Mouse (Mus musculus) intestine, embryonic 16.5 days (tissue): Measurements from ENCODE around the gene Lgals12. TPM values are rescaled to one million over a fixed set of nuclear protein-coding genes. Genes with fewer than 3 reads are reported as not detected.

Source experiments
- ATAC-seq: fragments of 200-750 bp; cut with Nextera tagmentation; 2 replicates; pipeline ENCODE4 v1.8.0; 2017; ENCODE audit warnings: moderate TSS enrichment, moderate library complexity
- H3K27ac ChIP-seq: fragments of 300-500 bp; sonication (generic); 2 replicates; pipeline ENCODE4 v1.5.1; 2014; ENCODE audit warnings: mild to moderate bottlenecking, low read length
- H3K27me3 ChIP-seq: fragments of 300-500 bp; sonication (generic); replicated peaks from 2 replicates; pipeline ENCODE4 v1.6.1; 2014; ENCODE audit warnings: low read length, control low read depth, mixed read lengths; ENCODE audit not compliant: control insufficient read depth, insufficient read depth
- H3K36me3 ChIP-seq: fragments of 300-500 bp; sonication (generic); 2 replicates; pipeline ENCODE4 v1.6.1; 2014; ENCODE audit warnings: low read length, control low read depth; ENCODE audit not compliant: control insufficient read depth, insufficient read depth
- H3K4me1 ChIP-seq: fragments of 300-500 bp; sonication (generic); 2 replicates; pipeline ENCODE4 v1.6.1; 2014; ENCODE audit warnings: low read length, control low read depth, mixed read lengths; ENCODE audit not compliant: control insufficient read depth, insufficient read depth
- H3K4me2 ChIP-seq: fragments of 300-500 bp; sonication (generic); 2 replicates; pipeline ENCODE4 v1.6.1; 2014; ENCODE audit warnings: low read depth, low read length, control low read depth
- H3K4me3 ChIP-seq: fragments of 300-500 bp; sonication (generic); 2 replicates; pipeline ENCODE4 v1.5.1; 2014; ENCODE audit warnings: mild to moderate bottlenecking, low read length
- H3K9ac ChIP-seq: fragments of 300-500 bp; sonication (generic); 2 replicates; pipeline ENCODE4 v1.6.1; 2014; ENCODE audit warnings: low read depth, low read length
- H3K9me3 ChIP-seq: fragments of 300-500 bp; sonication (generic); 2 replicates; pipeline ENCODE4 v1.6.1; 2016; ENCODE audit warnings: low read length, control low read depth; ENCODE audit not compliant: control insufficient read depth
- WGBS: fragments of 180-500 bp; shearing (Covaris S2); extraction: QIAGEN DNeasy Blood & Tissue Kit; methylation state at CpG from one replicate; pipeline ENCODE4 v1.1.7; 2014; 5-methylcytosine and 5-hydroxymethylcytosine counted together
- polyA plus RNA-seq: library from polyadenylated mRNA; unstranded; fragments of >200 nt; fragmentation: Nextera tagmentation; extraction: Ambion mirVana; gene quantifications from 2 replicates; pipeline ENCODE4 v1.2.1, GENCODE M21; 2015

Lgals12 gene
- polyA plus RNA-seq, 1 experiment from 2014 or later = 2.0 TPM

- Histone ChIP-seq H3K4me2 (peak within 1 kb of the TSS; percentile 95), H3K4me1 (peaks cover 12% of the 10 kb centered on the region), H3K4me3 (peak within 1 kb of the TSS; percentile 46), H3K27ac (no peak within 1 kb of the TSS), H3K27me3 (no peaks in the 10 kb centered on the region), H3K36me3 (no peaks in the 10 kb centered on the region), H3K9me3 (no peaks in the 10 kb centered on the region), H3K9ac (peak within 1 kb of the TSS; percentile 62)
- 3% methylated on average over 54 of the region's 54 CpGs for WGBS
- ATAC-seq = peak; percentile 36
Measured at GRCm38 (mm10) chr19:7611942-7612757, 5.2 kb upstream of the Lgals12 start, which contains the start of gene Hrasls5. Gene Hrasls5, plus strand, starts transcription at chr19:7612541.

- Histone ChIP-seq H3K9me3 (no peaks in the 10 kb centered on the region), H3K4me2 (no peak overlapping the region), H3K9ac (0 out of 2 replicates have a peak overlapping the region, but pooled peaks have one; percentile 15), H3K4me3 (no peak overlapping the region), H3K4me1 (peaks cover 25% of the 10 kb centered on the region), H3K27me3 (no peaks in the 10 kb centered on the region), H3K36me3 (no peaks in the 10 kb centered on the region), H3K27ac (peak overlapping the region; percentile 89)
- ATAC-seq = peak; percentile 78
- 54% methylated on average over 7 of the region's 7 CpGs for WGBS
Measured at GRCm38 (mm10) chr19:7607690-7608201, 753 bp upstream of the Lgals12 start.

- peaks cover 22% of the 10 kb centered on the region for H3K4me1 ChIP-seq
- peak; percentile 65 for ATAC-seq
- peak overlapping the region; percentile 30 for H3K4me3 ChIP-seq
- H3K4me2 ChIP-seq = peak overlapping the region; percentile 74
- H3K9ac ChIP-seq = peak overlapping the region; percentile 45
- WGBS = 5% methylated on average over 15 of the region's 15 CpGs
- H3K27me3 ChIP-seq = no peaks in the 10 kb centered on the region
- H3K36me3 ChIP-seq = no peaks in the 10 kb centered on the region
- no peaks in the 10 kb centered on the region for H3K9me3 ChIP-seq
- peak overlapping the region; percentile 89 for H3K27ac ChIP-seq
Measured at GRCm38 (mm10) chr19:7605930-7606783, 836 bp downstream of the Lgals12 start.

GRCm38 (mm10) chr19:7605013-7605412 lies 2.0 kb downstream of the Lgals12 start:
- Histone ChIP-seq H3K36me3 (no peaks in the 10 kb centered on the region), H3K27me3 (no peaks in the 10 kb centered on the region), H3K4me1 (peaks cover 22% of the 10 kb centered on the region), H3K9me3 (no peaks in the 10 kb centered on the region), H3K9ac (no peak overlapping the region), H3K27ac (no peak overlapping the region), H3K4me3 (no peak overlapping the region), H3K4me2 (no peak overlapping the region)
- no peak for ATAC-seq

GRCm38 (mm10) chr19:7604107-7604506 lies 2.9 kb downstream of the Lgals12 start:
- WGBS = 93% methylated on average over 10 of the region's 10 CpGs
- Histone ChIP-seq H3K9ac (no peak overlapping the region), H3K27me3 (no peaks in the 10 kb centered on the region), H3K27ac (no peak overlapping the region), H3K4me2 (no peak overlapping the region), H3K36me3 (no peaks in the 10 kb centered on the region), H3K9me3 (no peaks in the 10 kb centered on the region), H3K4me3 (no peak overlapping the region), H3K4me1 (peaks cover 22% of the 10 kb centered on the region)
- no peak for ATAC-seq

GRCm38 (mm10) chr19:7601551-7601950 lies 5.4 kb downstream of the Lgals12 start:
- Histone ChIP-seq H3K27ac (no peak overlapping the region), H3K9ac (no peak overlapping the region), H3K36me3 (no peaks in the 10 kb centered on the region), H3K4me2 (no peak overlapping the region), H3K27me3 (no peaks in the 10 kb centered on the region), H3K9me3 (no peaks in the 10 kb centered on the region), H3K4me1 (peaks cover 8% of the 10 kb centered on the region; the same call in 1 of the 2 replicates), H3K4me3 (no peak overlapping the region)
- no peak for ATAC-seq
- 83% methylated on average over 4 of the region's 4 CpGs for WGBS

GRCm38 (mm10) chr19:7598481-7598880 lies 8.5 kb downstream of the Lgals12 start:
- no peak overlapping the region for H3K9ac ChIP-seq
- no peak for ATAC-seq
- no peak overlapping the region for H3K27ac ChIP-seq
- H3K27me3 ChIP-seq = no peaks in the 10 kb centered on the region
- no peaks in the 10 kb centered on the region for H3K4me1 ChIP-seq
- H3K9me3 ChIP-seq = no peaks in the 10 kb centered on the region
- no peak overlapping the region for H3K4me2 ChIP-seq
- 64% methylated on average over 4 of the region's 4 CpGs for WGBS
- no peak overlapping the region for H3K4me3 ChIP-seq
- H3K36me3 ChIP-seq = no peaks in the 10 kb centered on the region

GRCm38 (mm10) chr19:7595534-7595933 lies 11.5 kb downstream of the Lgals12 start:
- H3K27ac ChIP-seq = no peak overlapping the region
- H3K4me1 ChIP-seq = no peaks in the 10 kb centered on the region
- no peaks in the 10 kb centered on the region for H3K36me3 ChIP-seq
- no peak overlapping the region for H3K4me2 ChIP-seq
- H3K27me3 ChIP-seq = no peaks in the 10 kb centered on the region
- whole genome bisulfite sequencing = 16% methylated on average over 2 of the region's 2 CpGs
- ATAC-seq = no peak; the same call in 1 of the 2 replicates
- no peak overlapping the region for H3K9ac ChIP-seq
- no peaks in the 10 kb centered on the region for H3K9me3 ChIP-seq
- no peak overlapping the region for H3K4me3 ChIP-seq

GRCm38 (mm10) chr19:7592018-7592417 lies 15.0 kb downstream of the Lgals12 start:
- no peak overlapping the region for H3K9ac ChIP-seq
- H3K36me3 ChIP-seq = no peaks in the 10 kb centered on the region
- WGBS = 43% methylated on average over 3 of the region's 3 CpGs
- H3K27me3 ChIP-seq = no peaks in the 10 kb centered on the region
- H3K9me3 ChIP-seq = peaks cover 4% of the 10 kb centered on the region; the same call in 1 of the 2 replicates
- no peak overlapping the region for H3K27ac ChIP-seq
- H3K4me3 ChIP-seq = no peak overlapping the region
- no peak overlapping the region for H3K4me2 ChIP-seq
- no peaks in the 10 kb centered on the region for H3K4me1 ChIP-seq
- no peak for ATAC-seq
